Mouse (Mus musculus) liver, embryonic 14.5 days (tissue): Measurements from ENCODE around the gene Grik3. TPM values are rescaled to one million over a fixed set of nuclear protein-coding genes. Genes with fewer than 3 reads are reported as not detected.

Experiments
- ATAC-seq: fragments of 200-750 bp; cut with Nextera tagmentation; 2 replicates; pipeline ENCODE4 v1.8.0; 2017; ENCODE audit warnings: moderate number of reproducible peaks, mild to moderate bottlenecking, moderate library complexity; ENCODE audit not compliant: insufficient read depth
- DNase-seq, 3 experiments: peaks; one replicate each; pipeline ENCODE4 v3.0.0-alpha.2; 2012 to 2013; ENCODE audit warnings: low read depth in 3 of 3, low spot score in 3 of 3
- H3K27ac ChIP-seq: fragments of 300-500 bp; sonication (generic); 2 replicates; pipeline ENCODE4 v1.5.1; 2014; ENCODE audit warnings: moderate library complexity, mild to moderate bottlenecking, control low read depth, inconsistent platforms
- H3K27me3 ChIP-seq: fragments of 300-500 bp; sonication (generic); 2 replicates; pipeline ENCODE4 v1.6.1; 2014; ENCODE audit warnings: mild to moderate bottlenecking, low read length, moderate library complexity; ENCODE audit not compliant: control insufficient read depth, insufficient read depth
- H3K36me3 ChIP-seq: fragments of 300-500 bp; sonication (generic); replicated peaks from 2 replicates; pipeline ENCODE4 v1.6.1; 2014; ENCODE audit warnings: low read depth; ENCODE audit not compliant: control insufficient read depth, insufficient read depth
- H3K4me1 ChIP-seq, 2 experiments: fragments of 200-500 bp in 1 of 2; fragments of 300-500 bp in 1 of 2; sonication (generic) in 1 of 2; replicated peaks; 2 replicates each; pipeline ENCODE4 v1.6.1; 2012 to 2014; ENCODE audit warnings: antibody characterized with exemption in 1 of 2, inconsistent platforms in 1 of 2, low read length in 1 of 2; ENCODE audit not compliant: control insufficient read depth in 2 of 2, insufficient read depth in 2 of 2
- H3K4me2 ChIP-seq: fragments of 300-500 bp; sonication (generic); 2 replicates; pipeline ENCODE4 v1.6.1; 2014; ENCODE audit warnings: low read depth, mild to moderate bottlenecking, control low read depth, moderate library complexity
- H3K4me3 ChIP-seq, 2 experiments: fragments of 200-500 bp in 1 of 2; fragments of 300-500 bp in 1 of 2; sonication (generic) in 1 of 2; 2 replicates each; pipeline ENCODE4 v1.5.1; 2012 to 2014; ENCODE audit warnings: low read depth in 2 of 2, low read length in 2 of 2, mild to moderate bottlenecking in 2 of 2, control low read depth in 1 of 2, inconsistent platforms in 1 of 2, moderate library complexity in 1 of 2; ENCODE audit not compliant: insufficient read depth in 1 of 2
- H3K9ac ChIP-seq: fragments of 300-500 bp; sonication (generic); replicated peaks from 2 replicates; pipeline ENCODE4 v1.6.1; 2014; ENCODE audit warnings: mild to moderate bottlenecking, control low read depth, moderate library complexity
- H3K9me3 ChIP-seq: fragments of 300-500 bp; sonication (generic); 2 replicates; pipeline ENCODE4 v1.6.1; 2016; ENCODE audit warnings: low read length, mixed read lengths; ENCODE audit not compliant: control insufficient read depth
- CTCF ChIP-seq: IDR thresholded peaks from 2 replicates; pipeline ENCODE4 v1.5.1; 2016; ENCODE audit warnings: antibody characterized with exemption, low read depth, control low read depth
- EP300 ChIP-seq: IDR thresholded peaks from 2 replicates; pipeline ENCODE4 v1.6.1; 2016; ENCODE audit warnings: antibody characterized with exemption, low read depth
- WGBS: fragments of 180-500 bp; shearing (Covaris S2); extraction: QIAGEN DNeasy Blood & Tissue Kit; methylation state at CpG from one replicate; pipeline ENCODE4 v1.1.7; 2014; ENCODE audit not compliant: insufficient replicate concordance; 5-methylcytosine and 5-hydroxymethylcytosine counted together
- polyA plus RNA-seq, 2 experiments: library from polyadenylated mRNA; depleted of rRNA in 1 of 2; stranded (reverse) in 1 of 2; unstranded in 1 of 2; fragments of >200 nt; fragmentation: Nextera tagmentation in 1 of 2; extraction: Ambion mirVana in 1 of 2; gene quantifications; 2 replicates each; pipeline versions ENCODE4 v1.2.1 to v1.2.3; 2012 to 2014

Grik3 gene
- polyA plus RNA-seq, 2 experiments = under 0.01 to 0.01 TPM

DNA sequence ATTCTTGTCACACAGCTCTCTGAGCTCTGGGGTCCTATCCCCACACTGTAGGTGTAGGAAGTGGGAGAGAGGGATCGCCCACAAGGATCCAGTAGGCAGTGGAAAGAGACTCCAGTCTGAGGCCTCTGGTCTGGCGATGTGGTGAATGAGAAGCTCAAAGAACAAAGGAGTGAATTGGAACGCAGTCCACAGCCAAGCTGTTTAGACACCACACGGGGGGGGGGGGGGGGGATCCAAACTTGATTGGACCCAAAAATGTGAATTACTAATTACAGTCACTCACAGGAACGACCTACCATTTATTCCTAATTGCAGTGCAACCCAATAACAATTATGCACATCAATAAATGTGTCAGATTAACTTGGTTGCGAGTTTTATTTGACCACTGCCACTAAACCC, 227.4 kb downstream of the Grik3 start:
- no peak for TF ChIP-seq CTCF
- H3K4me3 ChIP-seq = no peak overlapping the region

DNA sequence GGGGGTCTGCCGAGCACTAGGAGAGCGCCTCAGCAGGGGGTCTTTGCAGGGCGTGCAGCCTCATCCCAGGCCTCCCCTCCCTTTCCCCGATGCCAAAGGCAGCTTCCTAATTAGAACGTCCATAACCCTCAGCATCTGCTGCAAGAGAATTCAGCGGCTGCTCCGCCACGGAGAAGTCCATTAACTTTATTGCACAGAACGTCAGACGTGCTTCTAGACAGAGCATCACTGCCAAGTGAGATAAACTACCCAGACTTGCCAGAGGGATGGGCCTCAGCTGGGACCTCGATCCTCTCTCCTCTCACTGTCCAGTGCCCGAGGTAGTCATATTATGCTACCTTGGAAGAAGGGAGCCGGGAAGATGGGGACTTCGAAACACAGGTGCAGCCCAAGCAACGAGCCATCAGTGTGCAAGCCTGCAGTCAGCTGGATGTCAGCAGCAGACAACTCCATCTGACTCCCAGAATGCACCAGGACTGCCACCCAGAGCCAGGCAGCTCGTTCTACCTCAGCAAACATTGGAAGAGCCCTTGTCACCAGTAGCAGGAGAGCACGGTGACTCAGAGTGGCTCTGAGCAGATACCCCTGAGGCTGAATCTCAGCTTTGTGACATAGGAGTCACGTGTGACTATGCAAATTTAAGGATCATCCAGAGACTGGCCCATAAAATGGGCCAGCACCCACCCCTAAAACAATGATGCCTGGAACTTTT, 228.1 kb downstream of the Grik3 start:
- Histone ChIP-seq H3K4me3 (no peak overlapping the region), H3K4me1 (no peaks in the 10 kb centered on the region), H3K36me3 (no peaks in the 10 kb centered on the region), H3K9ac (no peak overlapping the region), H3K4me2 (no peak overlapping the region), H3K27ac (no peak overlapping the region), H3K9me3 (no peaks in the 10 kb centered on the region), H3K27me3 (no peaks in the 10 kb centered on the region)
- TF ChIP-seq EP300 (no peak), CTCF (no peak)
- no peak for DNase-seq
- WGBS = 30% methylated on average over 18 of the region's 18 CpGs
- no peak for ATAC-seq

More for the DNA sequence above, 227.4 kb downstream of the Grik3 start:
- H3K4me1 ChIP-seq = no peaks in the 10 kb centered on the region
- H3K9ac ChIP-seq = no peak overlapping the region
- 52% methylated on average over 6 of the region's 6 CpGs for WGBS
- H3K9me3 ChIP-seq = no peaks in the 10 kb centered on the region
- H3K27ac ChIP-seq = no peak overlapping the region
- ATAC-seq (no peak), DNase-seq (no peak)
- no peaks in the 10 kb centered on the region for H3K27me3 ChIP-seq
- no peaks in the 10 kb centered on the region for H3K36me3 ChIP-seq
- H3K4me2 ChIP-seq = no peak overlapping the region

DNA sequence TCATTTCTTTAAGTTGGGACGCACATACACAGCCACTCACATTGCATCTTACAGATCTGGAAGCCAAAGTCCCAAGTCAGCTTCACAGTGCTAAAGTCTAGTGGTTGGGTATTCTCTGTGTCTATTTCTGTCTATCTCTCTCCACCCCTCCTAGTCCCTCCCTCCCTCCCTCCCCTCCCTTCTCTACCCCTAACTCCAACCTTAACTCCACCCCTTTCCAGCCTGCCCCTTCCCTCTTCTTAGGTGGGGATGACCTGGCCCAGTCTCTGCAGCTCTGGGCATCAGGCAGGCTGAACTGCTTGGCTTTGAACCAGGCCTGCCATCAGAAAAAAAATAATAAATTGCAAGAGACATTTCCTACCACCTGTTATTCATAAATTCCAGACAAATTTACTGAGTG, 235.7 kb downstream of the Grik3 start:
- DNase-seq (no peak), ATAC-seq (no peak)
- TF ChIP-seq EP300 (no peak), CTCF (no peak)
- WGBS = 74% methylated on average over 1 of the region's 1 CpGs
- H3K36me3 ChIP-seq = no peaks in the 10 kb centered on the region
- peaks cover 21% of the 10 kb centered on the region for H3K27me3 ChIP-seq
- no peaks in the 10 kb centered on the region for H3K4me1 ChIP-seq
- H3K9ac ChIP-seq = no peak overlapping the region
- H3K4me2 ChIP-seq = no peak overlapping the region
- H3K27ac ChIP-seq = no peak overlapping the region
- H3K9me3 ChIP-seq = no peaks in the 10 kb centered on the region
- no peak overlapping the region for H3K4me3 ChIP-seq

DNA sequence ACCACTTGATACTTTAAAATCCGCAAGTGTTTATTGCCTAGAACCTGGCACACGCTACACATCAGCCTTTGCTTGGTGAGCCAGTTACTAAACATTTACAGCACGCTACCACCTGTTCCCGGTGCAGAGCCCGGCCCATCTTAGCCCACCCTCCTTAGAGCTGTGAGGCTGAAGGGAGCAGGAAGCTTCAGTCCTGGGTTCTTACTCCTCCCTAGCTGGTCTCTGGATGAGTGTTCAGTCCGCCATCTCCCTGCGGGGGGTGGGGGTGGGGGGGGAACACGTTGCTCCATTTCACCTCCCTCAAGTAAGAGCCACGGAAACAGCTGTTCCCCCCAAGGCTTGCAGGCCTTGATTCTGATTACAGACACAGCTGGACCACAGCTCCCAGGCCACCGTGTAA, 236.5 kb downstream of the Grik3 start:
- WGBS = 29% methylated on average over 10 of the region's 10 CpGs
- no peak overlapping the region for H3K9ac ChIP-seq
- ATAC-seq (no peak), DNase-seq (no peak)
- no peak overlapping the region for H3K4me2 ChIP-seq
- no peaks in the 10 kb centered on the region for H3K36me3 ChIP-seq
- H3K4me1 ChIP-seq = no peaks in the 10 kb centered on the region
- no peak overlapping the region for H3K4me3 ChIP-seq
- H3K27ac ChIP-seq = no peak overlapping the region
- H3K9me3 ChIP-seq = no peaks in the 10 kb centered on the region
- peaks cover 21% of the 10 kb centered on the region for H3K27me3 ChIP-seq
- no peak for TF ChIP-seq CTCF
- no peak for TF ChIP-seq EP300

DNA sequence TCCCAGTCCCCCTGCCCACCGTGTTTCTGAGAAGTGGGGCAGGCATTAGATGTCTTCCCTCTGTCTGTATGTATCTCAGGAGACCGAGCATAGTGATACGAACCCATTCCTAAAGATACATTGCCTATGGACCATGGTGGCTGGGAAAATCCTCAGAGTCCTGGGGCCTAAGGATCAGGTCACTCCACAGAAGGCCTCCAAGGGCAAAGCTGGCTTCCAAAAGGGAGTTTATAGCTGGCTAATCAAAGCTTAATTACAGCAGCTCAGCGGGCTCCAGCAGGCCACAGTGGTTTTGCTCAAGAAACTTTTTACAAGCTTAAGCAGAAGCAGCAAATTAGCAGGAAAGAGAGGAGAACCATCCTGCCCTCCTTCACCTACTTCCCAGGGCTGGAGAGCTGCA, 237.1 kb downstream of the Grik3 start:
- Histone ChIP-seq H3K4me3 (no peak overlapping the region), H3K4me1 (no peaks in the 10 kb centered on the region), H3K9me3 (no peaks in the 10 kb centered on the region), H3K27me3 (peaks cover 21% of the 10 kb centered on the region), H3K27ac (no peak overlapping the region), H3K36me3 (no peaks in the 10 kb centered on the region), H3K4me2 (no peak overlapping the region), H3K9ac (no peak overlapping the region)
- 17% methylated on average over 4 of the region's 4 CpGs for WGBS
- TF ChIP-seq EP300 (no peak), CTCF (no peak)
- DNase-seq (no peak), ATAC-seq (no peak)
